Mouse (Mus musculus): ENCODE results near the gene Psmb2. TPM values are rescaled to one million over a fixed set of nuclear protein-coding genes. Genes with fewer than 3 reads are reported as not detected.

Psmb2 gene
- 54.5 and 89.0 TPM in 2 replicates for total RNA-seq (2015; ENCODE audit: low replicate concordance)
- 14.4 and 30.6 TPM in 2 replicates for total RNA-seq (2017; ENCODE audit: low replicate concordance)

GRCm38 (mm10) chr4:126677054-126678003 is at the start of gene Psmb2:
Gene Psmb2 (plus strand): TSS chr4:126677630.
- peak; percentile 93 for ATAC-seq (replicated peaks; ENCODE audit: low FRiP score, poor library complexity, severe bottlenecking)

- ATAC-seq (replicated peaks; ENCODE audit: low FRiP score, poor library complexity, severe bottlenecking): no peak
These were observed 45.5 kb upstream of the Psmb2 start for GRCm38 (mm10) chr4:126631922-126632321.

GRCm38 (mm10) chr4:126632668-126633067 is 44.8 kb upstream of the Psmb2 start:
- no peak for ATAC-seq (replicated peaks; ENCODE audit: low FRiP score, poor library complexity, severe bottlenecking)

- ATAC-seq (replicated peaks; ENCODE audit: low FRiP score, poor library complexity, severe bottlenecking): no peak
These were observed 41.1 kb upstream of the Psmb2 start for GRCm38 (mm10) chr4:126636330-126636729.

- no peak for ATAC-seq (replicated peaks; ENCODE audit: low FRiP score, poor library complexity, severe bottlenecking)
These were observed 40.0 kb upstream of the Psmb2 start for GRCm38 (mm10) chr4:126637446-126637845.

- ATAC-seq (replicated peaks; ENCODE audit: low FRiP score, poor library complexity, severe bottlenecking): no peak
These were observed 38.1 kb upstream of the Psmb2 start for GRCm38 (mm10) chr4:126639339-126639738.

- no peak for ATAC-seq (replicated peaks; ENCODE audit: low FRiP score, poor library complexity, severe bottlenecking)
These were observed 35.5 kb upstream of the Psmb2 start for GRCm38 (mm10) chr4:126641901-126642300.

GRCm38 (mm10) chr4:126643815-126644214 is 33.6 kb upstream of the Psmb2 start:
- no peak for ATAC-seq (replicated peaks; ENCODE audit: low FRiP score, poor library complexity, severe bottlenecking)

- no peak for ATAC-seq (replicated peaks; ENCODE audit: low FRiP score, poor library complexity, severe bottlenecking)
These were observed 33.0 kb upstream of the Psmb2 start for GRCm38 (mm10) chr4:126644333-126644963.

GRCm38 (mm10) chr4:126647996-126648910 is 29.2 kb upstream of the Psmb2 start:
- no peak for ATAC-seq (replicated peaks; ENCODE audit: low FRiP score, poor library complexity, severe bottlenecking)

GRCm38 (mm10) chr4:126653148-126653547 is 24.3 kb upstream of the Psmb2 start:
- no peak for ATAC-seq (replicated peaks; ENCODE audit: low FRiP score, poor library complexity, severe bottlenecking)

- no peak for ATAC-seq (replicated peaks; ENCODE audit: low FRiP score, poor library complexity, severe bottlenecking)
These were observed 22.1 kb upstream of the Psmb2 start for GRCm38 (mm10) chr4:126655356-126655755.

- ATAC-seq (replicated peaks; ENCODE audit: low FRiP score, poor library complexity, severe bottlenecking): no peak
These were observed 16.2 kb upstream of the Psmb2 start for GRCm38 (mm10) chr4:126661249-126661648.

- ATAC-seq (replicated peaks; ENCODE audit: low FRiP score, poor library complexity, severe bottlenecking): 0 out of 2 replicates have a peak, but pooled peaks have one; percentile 52
These were observed 10.4 kb upstream of the Psmb2 start for GRCm38 (mm10) chr4:126667075-126667474.

GRCm38 (mm10) chr4:126682298-126682697 is 4.9 kb downstream of the Psmb2 start:
- no peak for ATAC-seq (replicated peaks; ENCODE audit: low FRiP score, poor library complexity, severe bottlenecking)

- ATAC-seq (replicated peaks; ENCODE audit: low FRiP score, poor library complexity, severe bottlenecking): no peak
These were observed 5.7 kb downstream of the Psmb2 start for GRCm38 (mm10) chr4:126683084-126683483.

GRCm38 (mm10) chr4:126689457-126689856 is 12.0 kb downstream of the Psmb2 start:
- no peak for ATAC-seq (replicated peaks; ENCODE audit: low FRiP score, poor library complexity, severe bottlenecking)

GRCm38 (mm10) chr4:126693021-126693420 is 15.6 kb downstream of the Psmb2 start:
- ATAC-seq (replicated peaks; ENCODE audit: low FRiP score, poor library complexity, severe bottlenecking): no peak

GRCm38 (mm10) chr4:126696908-126697307 is 19.5 kb downstream of the Psmb2 start:
- no peak for ATAC-seq (replicated peaks; ENCODE audit: low FRiP score, poor library complexity, severe bottlenecking)

Data from erythroblast, adult 5-6 weeks (primary cell).